Mouse (Mus musculus) limb, embryonic 14.5 days (tissue): ENCODE measurements around the gene Mul1. TPM values are rescaled to one million over a fixed set of nuclear protein-coding genes. Genes with fewer than 3 reads are reported as not detected.

Experiments
- ATAC-seq: fragments of 200-750 bp; cut with Nextera tagmentation; 2 replicates; pipeline ENCODE4 v1.8.0; 2017; ENCODE audit warnings: low read depth, moderate number of reproducible peaks, moderate TSS enrichment; ENCODE audit not compliant: low FRiP score
- DNase-seq: peaks from one replicate; pipeline ENCODE4 v3.0.0-alpha.2; 2015; ENCODE audit warnings: low spot score
- H3K27ac ChIP-seq: fragments of 300-500 bp; sonication (generic); replicated peaks from 2 replicates; pipeline ENCODE4 v1.5.1; 2014; ENCODE audit warnings: low read depth, mild to moderate bottlenecking, low read length, moderate library complexity, mixed read lengths
- H3K27me3 ChIP-seq: fragments of 300-500 bp; sonication (generic); 2 replicates; pipeline ENCODE4 v1.6.1; 2014; ENCODE audit warnings: low read length, mixed read lengths; ENCODE audit not compliant: control insufficient read depth, insufficient read depth
- H3K36me3 ChIP-seq: fragments of 300-500 bp; sonication (generic); 2 replicates; pipeline ENCODE4 v1.6.1; 2014; ENCODE audit warnings: mild to moderate bottlenecking, low read length, moderate library complexity, mixed read lengths; ENCODE audit not compliant: control insufficient read depth, insufficient read depth
- H3K4me1 ChIP-seq: fragments of 300-500 bp; sonication (generic); 2 replicates; pipeline ENCODE4 v1.6.1; 2014; ENCODE audit warnings: antibody characterized with exemption, low read length, mixed read lengths; ENCODE audit not compliant: control insufficient read depth, insufficient read depth
- H3K4me2 ChIP-seq: fragments of 300-500 bp; sonication (generic); replicated peaks from 2 replicates; pipeline ENCODE4 v1.6.1; 2014; ENCODE audit warnings: low read depth, mild to moderate bottlenecking, low read length, moderate library complexity; ENCODE audit not compliant: severe bottlenecking
- H3K4me3 ChIP-seq: fragments of 300-500 bp; sonication (generic); replicated peaks from 2 replicates; pipeline ENCODE4 v1.5.1; 2014; ENCODE audit warnings: low read length
- H3K9ac ChIP-seq: fragments of 300-500 bp; sonication (generic); 2 replicates; pipeline ENCODE4 v1.6.1; 2014; ENCODE audit warnings: mild to moderate bottlenecking, low read depth, low read length, moderate library complexity; ENCODE audit not compliant: severe bottlenecking
- H3K9me3 ChIP-seq: fragments of 300-500 bp; sonication (generic); 2 replicates; pipeline ENCODE4 v1.6.1; 2016; ENCODE audit warnings: low read length; ENCODE audit not compliant: control insufficient read depth
- POLR2A ChIP-seq: fragments of 200-500 bp; IDR thresholded peaks from 2 replicates; pipeline ENCODE4 v1.8.0; 2012; ENCODE audit warnings: inconsistent platforms, mild to moderate bottlenecking, moderate library complexity, borderline replicate concordance; ENCODE audit not compliant: insufficient read depth, insufficient read length; ENCODE audit errors: extremely low read depth
- WGBS: fragments of 180-500 bp; shearing (Covaris S2); extraction: QIAGEN DNeasy Blood & Tissue Kit; methylation state at CpG from one replicate; pipeline ENCODE4 v1.1.7; 2014; 5-methylcytosine and 5-hydroxymethylcytosine counted together
- polyA plus RNA-seq, 2 experiments: library from polyadenylated mRNA; depleted of rRNA in 1 of 2; stranded (reverse) in 1 of 2; unstranded in 1 of 2; fragments of >200 nt; fragmentation: Nextera tagmentation in 1 of 2; extraction: Ambion mirVana in 1 of 2; gene quantifications; 2 replicates each; pipeline versions ENCODE4 v1.2.1 to v1.2.3; 2012 to 2014

The Mul1 gene
- polyA plus RNA-seq, 2 experiments, result 14.2 to 17.1 TPM

- Histone ChIP-seq H3K27ac (no peak overlapping the region), H3K27me3 (peaks cover 18% of the 10 kb centered on the region), H3K4me2 (no peak overlapping the region), H3K9me3 (no peaks in the 10 kb centered on the region), H3K9ac (no peak overlapping the region), H3K36me3 (no peaks in the 10 kb centered on the region), H3K4me1 (peaks cover 23% of the 10 kb centered on the region), H3K4me3 (no peak overlapping the region)
- ATAC-seq, result no peak
- no peak for TF ChIP-seq POLR2A
- DNase-seq, result no peak
- 98% methylated on average over 5 of the region's 5 CpGs for WGBS
These were observed 27.0 kb downstream of the Mul1 start for GRCm38 (mm10) chr4:138461471-138461870.

GRCm38 (mm10) chr4:138462971-138463831, 28.7 kb downstream of the Mul1 start:
- peak; percentile 38 for DNase-seq
- peak overlapping the region; percentile 10 for H3K4me2 ChIP-seq
- peaks cover 16% of the 10 kb centered on the region for H3K27me3 ChIP-seq
- no peak overlapping the region for H3K4me3 ChIP-seq
- no peak overlapping the region for H3K9ac ChIP-seq
- H3K4me1 ChIP-seq, result peaks cover 23% of the 10 kb centered on the region
- TF ChIP-seq POLR2A, result no peak
- H3K9me3 ChIP-seq, result no peaks in the 10 kb centered on the region
- 6% methylated on average over 11 of the region's 11 CpGs for WGBS
- H3K27ac ChIP-seq, result no peak overlapping the region
- ATAC-seq, result 0 out of 2 replicates have a peak, but pooled peaks have one; percentile 28
- H3K36me3 ChIP-seq, result no peaks in the 10 kb centered on the region

DNA sequence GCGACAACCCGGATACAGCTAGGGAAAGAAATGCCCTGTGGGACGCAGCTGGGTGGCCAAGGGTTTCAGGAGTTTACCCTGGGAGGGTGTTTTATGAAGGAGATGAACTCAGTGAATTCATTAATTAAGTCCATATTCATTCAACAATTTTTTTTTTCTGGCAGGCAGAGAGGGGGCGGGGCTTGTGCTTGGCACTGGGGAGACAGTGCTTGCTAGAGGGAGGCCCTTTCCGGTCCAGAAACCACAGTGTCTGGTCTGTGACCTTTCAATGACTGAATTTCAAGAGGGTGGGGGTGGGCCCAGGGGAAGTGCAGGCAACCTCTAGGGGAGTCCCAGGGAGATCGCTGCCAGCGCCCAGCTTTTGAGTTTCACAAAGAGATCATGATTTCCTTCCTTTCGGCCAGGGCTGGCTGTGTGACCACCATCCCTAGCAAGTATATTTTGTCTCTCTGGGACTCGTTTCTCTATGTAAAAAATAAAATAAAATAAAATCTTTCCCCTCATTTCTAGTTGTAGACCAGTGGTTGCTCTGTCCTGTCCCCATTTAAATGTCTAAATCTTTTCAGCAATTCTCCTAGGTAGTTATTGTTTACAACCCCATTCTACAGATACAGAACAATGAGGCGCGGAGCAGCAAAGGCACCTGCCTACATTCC, 29.5 kb downstream of the Mul1 start:
- no peak overlapping the region for H3K9ac ChIP-seq
- H3K4me2 ChIP-seq, result peak overlapping the region; percentile 30
- H3K36me3 ChIP-seq, result no peaks in the 10 kb centered on the region
- no peak for ATAC-seq
- no peak for TF ChIP-seq POLR2A
- no peak overlapping the region for H3K4me3 ChIP-seq
- H3K9me3 ChIP-seq, result no peaks in the 10 kb centered on the region
- H3K27me3 ChIP-seq, result peaks cover 14% of the 10 kb centered on the region
- H3K4me1 ChIP-seq, result peaks cover 23% of the 10 kb centered on the region
- peak; percentile 56 for DNase-seq
- whole genome bisulfite sequencing, result 10% methylated on average over 11 of the region's 11 CpGs
- H3K27ac ChIP-seq, result no peak overlapping the region

DNA sequence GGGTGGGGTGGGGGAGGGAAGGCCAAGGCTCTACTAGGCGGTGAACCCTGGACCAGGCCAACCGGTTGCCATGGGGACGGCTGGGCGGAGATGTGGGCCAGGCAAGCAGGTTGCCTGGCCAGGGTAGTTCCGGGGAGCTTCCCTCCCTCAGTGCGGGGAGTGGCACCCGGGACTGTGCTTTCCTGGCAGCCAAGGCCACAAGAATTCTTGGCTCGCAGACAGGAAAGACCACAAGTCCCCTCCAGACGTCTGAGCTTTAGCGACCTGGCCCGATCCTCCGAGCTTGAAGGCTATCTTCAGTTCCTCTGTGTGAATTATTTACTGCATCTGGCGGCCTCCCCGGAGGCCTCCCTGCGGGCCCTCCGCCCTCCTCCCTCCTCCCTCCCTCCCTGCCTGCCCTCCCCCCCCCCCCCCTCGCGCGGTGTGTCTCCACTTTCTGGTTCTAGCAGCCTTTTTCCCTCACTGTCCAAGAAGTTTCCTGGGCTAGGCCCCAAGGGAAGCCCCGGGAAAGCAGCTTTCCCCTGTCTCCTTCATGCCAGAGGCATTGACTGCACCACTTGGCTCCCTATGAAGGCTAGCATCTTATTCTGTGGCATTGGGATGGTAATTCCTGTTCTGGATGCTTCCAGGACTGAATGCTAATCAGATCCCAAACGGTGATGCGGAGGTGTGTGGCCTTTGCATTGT, 30.3 kb downstream of the Mul1 start:
- Histone ChIP-seq H3K36me3 (no peaks in the 10 kb centered on the region), H3K4me3 (no peak overlapping the region), H3K27ac (no peak overlapping the region), H3K27me3 (peaks cover 14% of the 10 kb centered on the region), H3K9me3 (no peaks in the 10 kb centered on the region), H3K9ac (no peak overlapping the region), H3K4me1 (peaks cover 23% of the 10 kb centered on the region), H3K4me2 (peak overlapping the region; percentile 30)
- TF ChIP-seq POLR2A, result no peak
- DNase-seq, result peak; percentile 38
- 0 out of 2 replicates have a peak, but pooled peaks have one; percentile 30 for ATAC-seq
- 2% methylated on average over 19 of the region's 22 CpGs for WGBS

GRCm38 (mm10) chr4:138465446-138465845, 31.0 kb downstream of the Mul1 start:
- Histone ChIP-seq H3K9ac (no peak overlapping the region), H3K4me3 (no peak overlapping the region), H3K4me2 (no peak overlapping the region), H3K27me3 (peaks cover 14% of the 10 kb centered on the region), H3K36me3 (no peaks in the 10 kb centered on the region), H3K27ac (no peak overlapping the region), H3K4me1 (peaks cover 23% of the 10 kb centered on the region), H3K9me3 (no peaks in the 10 kb centered on the region)
- ATAC-seq (no peak), DNase-seq (no peak)
- WGBS, result 32% methylated on average over 8 of the region's 8 CpGs
- TF ChIP-seq POLR2A, result no peak
